Mouse (Mus musculus) neural tube, embryonic 14.5 days (tissue): Measurements from ENCODE around the gene Tgfa. TPM values are rescaled to one million over a fixed set of nuclear protein-coding genes. Genes with fewer than 3 reads are reported as not detected.

ENCODE experiments used
- ATAC-seq: fragments of 200-750 bp; cut with Nextera tagmentation; 2 replicates; pipeline ENCODE4 v1.8.0; 2017; ENCODE audit warnings: low read depth, mild to moderate bottlenecking, moderate TSS enrichment, moderate library complexity
- H3K27ac ChIP-seq: fragments of 300-500 bp; sonication (generic); 2 replicates; pipeline ENCODE4 v1.5.1; 2014; ENCODE audit warnings: low read depth, mild to moderate bottlenecking, control low read depth, low read length, moderate library complexity, mixed read lengths
- H3K27me3 ChIP-seq: fragments of 300-500 bp; sonication (generic); 2 replicates; pipeline ENCODE4 v1.6.1; 2014; ENCODE audit warnings: low read length; ENCODE audit not compliant: control insufficient read depth, insufficient read depth
- H3K36me3 ChIP-seq: fragments of 300-500 bp; sonication (generic); 2 replicates; pipeline ENCODE4 v1.6.1; 2014; ENCODE audit warnings: low read length, mixed read lengths; ENCODE audit not compliant: control insufficient read depth, insufficient read depth
- H3K4me1 ChIP-seq: fragments of 300-500 bp; sonication (generic); 2 replicates; pipeline ENCODE4 v1.6.1; 2014; ENCODE audit warnings: low read length; ENCODE audit not compliant: control insufficient read depth, insufficient read depth
- H3K4me2 ChIP-seq: fragments of 300-500 bp; sonication (generic); 2 replicates; pipeline ENCODE4 v1.6.1; 2014; ENCODE audit warnings: mild to moderate bottlenecking, low read depth, low read length, control low read depth
- H3K4me3 ChIP-seq: fragments of 300-500 bp; sonication (generic); 2 replicates; pipeline ENCODE4 v1.5.1; 2014; ENCODE audit warnings: low read depth, low read length, control low read depth, mixed read lengths
- H3K9ac ChIP-seq: fragments of 300-500 bp; sonication (generic); replicated peaks from 2 replicates; pipeline ENCODE4 v1.6.1; 2014; ENCODE audit warnings: low read depth, mild to moderate bottlenecking, control low read depth, low read length, mixed read lengths
- H3K9me3 ChIP-seq: fragments of 300-500 bp; sonication (generic); 2 replicates; pipeline ENCODE4 v1.6.1; 2016; ENCODE audit warnings: low read length; ENCODE audit not compliant: control insufficient read depth
- WGBS: fragments of 180-500 bp; shearing (Covaris S2); extraction: QIAGEN DNeasy Blood & Tissue Kit; methylation state at CpG from one replicate; pipeline ENCODE4 v1.1.7; 2014; 5-methylcytosine and 5-hydroxymethylcytosine counted together
- polyA plus RNA-seq: library from polyadenylated mRNA; unstranded; fragments of >200 nt; fragmentation: Nextera tagmentation; extraction: Ambion mirVana; gene quantifications from 2 replicates; pipeline ENCODE4 v1.2.1, GENCODE M21; 2014

The Tgfa gene
- polyA plus RNA-seq, 1 experiment from 2014 or later = 24.3 TPM

DNA sequence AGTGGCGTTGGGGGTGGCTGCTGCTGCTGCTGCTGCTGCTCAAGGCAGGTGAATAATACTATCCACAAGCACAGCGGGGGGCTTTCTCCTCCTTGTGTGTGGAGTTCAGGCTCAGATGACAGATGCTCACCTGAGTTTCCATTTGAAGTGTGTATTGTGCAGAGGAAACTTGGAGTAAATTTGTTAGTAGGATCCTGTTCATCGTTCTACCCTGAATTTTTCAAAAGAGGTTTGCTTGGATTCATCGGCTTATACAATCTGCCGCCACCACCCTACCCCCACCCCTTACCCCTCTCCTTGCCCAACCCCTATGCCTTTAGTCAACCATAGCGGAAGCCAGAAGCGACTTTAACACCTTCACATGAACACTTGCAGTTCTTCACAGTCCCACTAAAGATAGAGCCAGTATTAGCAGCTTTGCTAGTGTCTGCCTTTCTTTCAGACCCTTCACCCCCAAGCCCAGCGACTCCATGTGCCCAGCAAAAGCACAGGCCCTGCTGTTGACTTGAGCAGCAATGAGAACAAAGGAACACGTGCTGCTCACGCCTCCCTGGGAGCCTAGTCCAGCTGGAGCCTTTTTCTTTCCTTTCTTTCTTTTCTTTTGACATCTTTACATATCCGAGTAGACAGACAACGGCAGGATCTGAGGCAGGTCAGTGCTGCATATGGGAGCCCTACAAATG, 16.2 kb downstream of the Tgfa start:
- Histone ChIP-seq H3K27ac (no peak overlapping the region), H3K4me3 (no peak overlapping the region), H3K9me3 (no peaks in the 10 kb centered on the region), H3K36me3 (no peaks in the 10 kb centered on the region), H3K27me3 (no peaks in the 10 kb centered on the region), H3K4me2 (no peak overlapping the region), H3K9ac (no peak overlapping the region), H3K4me1 (0 out of 2 replicates have a peak, but pooled peaks cover 2% of the 10 kb centered on the region)
- WGBS = 52% methylated on average over 12 of the region's 12 CpGs
- ATAC-seq = no peak

DNA sequence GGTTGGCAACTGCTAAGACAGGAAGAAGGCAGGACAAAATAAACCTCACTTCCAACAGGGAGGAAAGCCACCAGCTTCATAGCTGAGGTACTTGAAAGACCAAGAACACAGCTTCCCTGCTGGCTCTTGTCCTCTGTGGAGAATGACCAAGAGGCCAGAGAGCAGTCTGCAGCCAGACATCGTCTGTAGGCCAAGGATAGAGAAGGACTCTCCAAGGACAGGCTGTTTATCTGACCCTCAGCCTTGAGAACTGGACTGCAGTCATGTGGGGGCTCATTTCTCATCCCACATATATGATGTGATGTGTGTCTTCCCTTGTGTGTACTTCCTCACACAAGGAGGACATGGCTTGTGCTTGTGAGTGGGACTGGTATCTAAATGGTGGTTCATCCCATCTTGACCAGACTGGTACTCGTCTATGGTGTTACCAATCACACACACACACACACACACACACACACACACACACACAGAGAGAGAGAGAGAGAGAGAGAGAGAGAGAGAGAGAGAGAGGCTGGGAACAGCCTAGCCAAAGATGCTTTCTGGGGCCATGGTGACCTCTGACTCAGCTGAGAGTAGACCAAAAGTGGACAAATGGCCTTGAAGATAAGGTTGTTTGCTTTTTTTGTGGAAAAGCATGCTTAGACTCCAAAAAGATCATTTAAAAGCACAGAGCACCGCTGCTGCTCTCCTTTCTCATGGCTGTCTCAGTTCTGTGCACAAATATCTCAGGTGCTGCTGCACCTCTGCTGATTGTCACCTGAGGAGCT, 18.0 kb downstream of the Tgfa start:
- WGBS = 82% methylated on average over 3 of the region's 3 CpGs
- Histone ChIP-seq H3K4me3 (no peak overlapping the region), H3K4me1 (0 out of 2 replicates have a peak, but pooled peaks cover 2% of the 10 kb centered on the region), H3K27ac (no peak overlapping the region), H3K4me2 (no peak overlapping the region), H3K36me3 (no peaks in the 10 kb centered on the region), H3K9me3 (no peaks in the 10 kb centered on the region), H3K9ac (no peak overlapping the region), H3K27me3 (no peaks in the 10 kb centered on the region)
- no peak for ATAC-seq

DNA sequence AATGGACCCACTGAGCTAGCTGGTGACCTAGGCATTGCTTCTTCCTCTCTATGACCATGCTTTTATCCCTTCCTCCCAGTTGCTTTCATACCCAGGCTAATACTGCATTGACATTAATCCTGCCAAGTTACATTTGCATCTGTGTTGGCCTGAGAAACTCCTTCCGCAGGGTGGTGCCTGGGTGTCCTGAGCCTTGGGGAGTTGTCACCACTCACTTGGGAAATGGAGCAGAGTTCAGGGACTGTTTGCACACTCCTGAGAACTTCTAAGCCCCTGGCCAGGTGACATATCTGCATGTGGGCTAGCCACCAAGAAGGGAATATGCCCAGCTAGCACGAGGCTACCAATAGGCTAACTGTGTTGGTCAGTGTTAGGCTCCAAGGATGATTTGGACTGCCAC, 23.0 kb downstream of the Tgfa start:
- no peaks in the 10 kb centered on the region for H3K36me3 ChIP-seq
- H3K9me3 ChIP-seq = no peaks in the 10 kb centered on the region
- no peak overlapping the region for H3K9ac ChIP-seq
- no peak overlapping the region for H3K4me3 ChIP-seq
- ATAC-seq = no peak
- H3K4me2 ChIP-seq = no peak overlapping the region
- H3K4me1 ChIP-seq = no peaks in the 10 kb centered on the region
- H3K27me3 ChIP-seq = no peaks in the 10 kb centered on the region
- H3K27ac ChIP-seq = no peak overlapping the region
- 83% methylated on average over 2 of the region's 2 CpGs for WGBS

DNA sequence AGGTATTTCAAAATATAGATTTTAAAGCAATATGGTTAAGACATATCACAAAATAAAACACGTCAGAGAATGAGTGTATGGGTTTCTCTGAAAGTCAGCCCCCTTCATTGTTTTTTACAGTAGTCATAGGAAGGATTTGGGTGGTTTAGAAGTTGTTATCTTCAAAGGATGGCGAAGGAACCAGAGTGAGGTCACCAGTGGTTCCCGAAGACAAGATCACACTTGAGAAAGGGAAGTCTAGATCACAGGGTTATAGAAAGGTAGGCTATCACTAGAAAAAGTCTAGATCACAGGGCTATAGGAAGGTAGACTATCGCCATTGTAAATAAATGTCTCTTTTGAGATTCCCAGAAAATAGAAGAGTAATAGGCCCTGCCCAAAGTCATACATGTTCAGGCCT, 23.7 kb downstream of the Tgfa start:
- Histone ChIP-seq H3K9me3 (no peaks in the 10 kb centered on the region), H3K4me2 (no peak overlapping the region), H3K36me3 (no peaks in the 10 kb centered on the region), H3K4me3 (no peak overlapping the region), H3K9ac (no peak overlapping the region), H3K4me1 (no peaks in the 10 kb centered on the region), H3K27ac (no peak overlapping the region), H3K27me3 (no peaks in the 10 kb centered on the region)
- no peak for ATAC-seq
- WGBS = 90% methylated on average over 4 of the region's 4 CpGs

DNA sequence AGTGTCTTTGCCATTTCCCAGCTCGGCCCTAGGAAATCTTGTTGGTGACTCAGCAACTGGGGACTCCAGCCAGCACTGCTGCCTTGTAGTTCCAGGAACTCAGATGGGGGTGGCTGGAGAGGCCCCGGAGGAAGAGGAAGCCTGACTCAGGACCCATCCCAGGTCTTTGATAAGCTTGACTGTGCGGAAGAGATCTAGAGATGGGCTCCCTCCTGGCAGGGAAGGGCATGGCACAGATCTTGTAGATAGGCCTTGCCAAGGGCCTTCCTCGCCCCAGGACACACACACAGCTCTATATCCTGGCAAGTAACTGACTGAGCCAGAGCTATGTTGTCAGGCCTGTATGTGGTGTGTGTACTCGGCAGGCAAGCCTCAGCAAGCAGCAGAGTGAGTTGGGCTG, 24.5 kb downstream of the Tgfa start:
- no peak overlapping the region for H3K9ac ChIP-seq
- no peak overlapping the region for H3K27ac ChIP-seq
- no peaks in the 10 kb centered on the region for H3K4me1 ChIP-seq
- no peaks in the 10 kb centered on the region for H3K27me3 ChIP-seq
- no peak for ATAC-seq
- no peak overlapping the region for H3K4me3 ChIP-seq
- H3K4me2 ChIP-seq = no peak overlapping the region
- no peaks in the 10 kb centered on the region for H3K36me3 ChIP-seq
- 79% methylated on average over 5 of the region's 5 CpGs for WGBS
- no peaks in the 10 kb centered on the region for H3K9me3 ChIP-seq

DNA sequence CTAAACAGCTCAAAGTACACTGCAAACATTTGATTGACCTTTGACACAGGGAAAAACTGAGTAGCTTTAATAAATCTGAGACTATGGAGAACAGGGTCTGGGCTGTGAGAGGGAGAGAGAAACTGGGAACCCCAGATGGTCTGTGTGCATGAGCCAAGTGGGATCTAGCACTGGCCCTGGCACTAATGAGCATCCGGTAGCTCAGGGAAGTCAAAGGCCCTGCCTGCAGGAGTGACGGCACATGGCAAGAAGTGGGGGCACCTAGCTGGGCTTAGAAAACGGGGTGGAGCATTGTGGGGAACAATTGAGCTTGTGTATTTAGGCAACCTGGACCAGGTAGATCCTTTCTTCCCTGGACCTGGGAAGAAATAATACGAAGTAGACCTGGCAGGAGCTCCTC, 25.1 kb downstream of the Tgfa start:
- no peak overlapping the region for H3K4me3 ChIP-seq
- H3K4me1 ChIP-seq = no peaks in the 10 kb centered on the region
- H3K27me3 ChIP-seq = no peaks in the 10 kb centered on the region
- H3K9ac ChIP-seq = no peak overlapping the region
- WGBS = 80% methylated on average over 4 of the region's 4 CpGs
- no peaks in the 10 kb centered on the region for H3K9me3 ChIP-seq
- H3K36me3 ChIP-seq = no peaks in the 10 kb centered on the region
- no peak for ATAC-seq
- no peak overlapping the region for H3K27ac ChIP-seq
- no peak overlapping the region for H3K4me2 ChIP-seq

DNA sequence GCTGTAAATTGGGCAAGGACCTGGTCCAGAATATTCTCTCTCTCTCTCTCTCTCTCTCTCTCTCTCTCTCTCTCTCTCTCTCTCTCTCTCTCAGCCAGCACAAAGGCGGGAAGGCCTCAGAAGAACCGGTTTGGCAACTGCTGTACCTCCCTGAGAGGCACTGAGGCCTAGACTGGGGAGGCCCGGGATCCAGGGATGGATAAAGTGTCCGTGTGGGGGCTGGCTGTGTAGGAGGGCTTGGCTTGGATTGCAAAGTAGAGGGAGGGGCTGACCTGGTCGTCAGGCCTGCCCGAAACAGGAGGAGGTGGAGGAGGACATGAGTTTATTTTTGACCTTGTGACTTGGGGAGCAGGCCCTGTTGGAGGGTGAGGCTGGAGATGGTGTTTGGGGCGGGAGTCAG, 27.4 kb downstream of the Tgfa start:
- H3K9me3 ChIP-seq = no peaks in the 10 kb centered on the region
- WGBS = 44% methylated on average over 7 of the region's 7 CpGs
- no peak for ATAC-seq
- H3K9ac ChIP-seq = no peak overlapping the region
- no peak overlapping the region for H3K4me2 ChIP-seq
- H3K27ac ChIP-seq = no peak overlapping the region
- no peaks in the 10 kb centered on the region for H3K4me1 ChIP-seq
- no peak overlapping the region for H3K4me3 ChIP-seq
- H3K36me3 ChIP-seq = no peaks in the 10 kb centered on the region
- H3K27me3 ChIP-seq = no peaks in the 10 kb centered on the region

DNA sequence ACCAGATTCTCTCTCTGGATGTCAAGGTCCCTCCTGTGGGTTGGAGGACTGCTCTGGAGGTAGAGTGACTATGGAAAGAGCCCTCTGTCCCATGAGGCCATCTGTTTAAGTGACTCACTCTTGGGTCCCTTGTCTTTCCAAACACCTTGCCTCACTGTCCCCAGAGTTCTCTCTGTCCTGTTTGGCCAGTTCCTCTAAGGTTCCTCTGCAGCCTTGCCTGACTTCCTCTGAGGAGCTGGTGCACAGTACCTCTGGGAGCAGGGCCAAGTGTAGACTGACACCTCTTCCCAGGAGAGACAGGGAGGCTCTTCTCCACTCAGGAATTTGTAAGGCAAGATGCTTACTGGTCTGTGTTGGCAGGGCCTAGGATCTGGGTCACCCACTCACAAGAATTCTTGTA, 30.6 kb downstream of the Tgfa start:
- Histone ChIP-seq H3K27me3 (no peaks in the 10 kb centered on the region), H3K4me2 (no peak overlapping the region), H3K9me3 (no peaks in the 10 kb centered on the region), H3K27ac (no peak overlapping the region), H3K4me1 (no peaks in the 10 kb centered on the region), H3K36me3 (no peaks in the 10 kb centered on the region), H3K9ac (no peak overlapping the region), H3K4me3 (no peak overlapping the region)
- ATAC-seq = no peak

DNA sequence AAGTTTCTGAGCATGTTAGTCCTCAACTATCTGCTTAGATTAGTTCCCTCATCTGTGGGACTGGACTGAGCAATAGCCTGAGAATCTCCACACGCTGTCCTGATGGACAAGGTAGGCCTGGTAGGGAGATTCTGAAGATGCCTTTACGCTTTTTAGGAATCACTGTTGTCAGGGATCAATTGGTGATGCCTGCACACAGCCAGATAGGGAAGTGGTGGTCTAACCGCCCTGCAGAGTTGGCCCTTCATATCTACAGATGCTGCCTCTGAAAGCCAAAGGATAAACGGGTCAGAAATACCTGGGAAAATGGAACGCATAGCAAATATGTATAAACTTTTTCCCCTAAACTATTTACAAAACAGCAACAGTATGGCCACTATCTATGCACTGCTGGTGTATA, 37.3 kb downstream of the Tgfa start:
- Histone ChIP-seq H3K9me3 (no peaks in the 10 kb centered on the region), H3K9ac (no peak overlapping the region), H3K4me1 (no peaks in the 10 kb centered on the region), H3K27me3 (no peaks in the 10 kb centered on the region), H3K4me3 (no peak overlapping the region), H3K36me3 (no peaks in the 10 kb centered on the region), H3K27ac (no peak overlapping the region), H3K4me2 (no peak overlapping the region)
- 95% methylated on average over 5 of the region's 5 CpGs for WGBS
- no peak for ATAC-seq
